Mouse (Mus musculus): Measurements from ENCODE around the gene Ndufaf2. TPM values are rescaled to one million over a fixed set of nuclear protein-coding genes. Genes with fewer than 3 reads are reported as not detected.

Gene Ndufaf2
- total RNA-seq, 1 experiment from 2014 or later, result 47.8 TPM

DNA sequence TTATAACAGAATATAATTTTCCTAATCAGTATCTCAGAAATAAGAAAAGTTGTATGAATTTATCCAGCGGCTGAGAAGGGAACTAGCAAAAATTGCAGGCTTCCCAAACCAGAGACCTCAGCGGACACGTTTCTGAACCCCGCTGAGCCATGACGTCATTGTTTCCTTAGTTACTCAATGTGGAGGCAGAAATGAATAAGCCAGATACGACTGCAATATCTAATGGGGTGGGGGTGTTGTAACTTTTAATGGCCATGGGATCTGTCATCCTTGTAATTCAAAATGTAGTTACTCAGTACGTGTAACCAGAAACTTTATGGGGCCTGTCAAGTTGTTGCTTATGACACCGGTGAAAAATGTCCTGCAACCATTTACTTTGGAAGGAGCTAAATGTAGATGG, 145.3 kb downstream of the Ndufaf2 start:
- ATAC-seq (replicated peaks in 1 of 2; ENCODE audit: insufficient read depth in 1 of 2, low FRiP score in 2 of 2, low TSS enrichment in 1 of 2, low read depth in 1 of 2, poor library complexity in 2 of 2, severe bottlenecking in 2 of 2), result no peak

DNA sequence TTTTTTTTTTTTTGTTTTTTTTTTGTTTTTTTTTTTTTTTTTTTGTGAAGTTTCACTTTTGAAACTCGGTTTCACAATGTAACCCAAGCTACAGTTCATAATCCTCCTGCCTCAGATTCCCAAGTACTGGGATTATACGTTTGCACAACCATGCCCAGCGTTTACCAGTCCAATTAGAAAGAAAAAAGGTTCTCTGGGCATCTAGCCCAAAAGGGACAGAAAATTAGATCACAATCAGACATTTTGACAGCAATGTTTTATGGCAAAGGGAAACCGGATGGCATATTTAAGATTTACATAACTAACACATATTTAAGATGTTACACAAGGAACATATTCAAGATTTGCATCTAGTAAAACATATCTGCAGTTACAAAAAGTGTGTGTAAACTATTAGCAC, 150.6 kb downstream of the Ndufaf2 start:
- ATAC-seq (replicated peaks in 1 of 2; ENCODE audit: insufficient read depth in 1 of 2, low FRiP score in 2 of 2, low TSS enrichment in 1 of 2, low read depth in 1 of 2, poor library complexity in 2 of 2, severe bottlenecking in 2 of 2), result no peak

DNA sequence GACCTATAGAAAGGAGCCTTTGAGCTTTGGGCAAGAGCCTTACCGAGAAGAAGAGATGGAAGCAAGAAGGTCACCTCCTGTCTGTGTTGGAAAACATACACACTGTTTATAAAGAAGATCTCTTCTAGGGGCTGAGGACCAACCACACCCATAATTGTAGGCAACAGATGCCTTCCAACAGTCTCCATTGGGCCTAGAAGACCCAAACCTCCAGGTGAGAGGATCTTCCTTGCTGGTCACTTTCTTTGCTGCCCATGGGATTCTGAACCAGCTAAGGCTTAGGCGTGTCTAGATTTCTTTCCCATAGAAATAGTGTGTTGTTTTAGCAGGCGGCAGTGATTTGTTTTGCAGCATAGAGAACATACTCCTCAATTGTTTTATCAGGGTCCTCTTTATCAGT, 162.1 kb downstream of the Ndufaf2 start:
- ATAC-seq (replicated peaks in 1 of 2; ENCODE audit: insufficient read depth in 1 of 2, low FRiP score in 2 of 2, low TSS enrichment in 1 of 2, low read depth in 1 of 2, poor library complexity in 2 of 2, severe bottlenecking in 2 of 2), result no peak

DNA sequence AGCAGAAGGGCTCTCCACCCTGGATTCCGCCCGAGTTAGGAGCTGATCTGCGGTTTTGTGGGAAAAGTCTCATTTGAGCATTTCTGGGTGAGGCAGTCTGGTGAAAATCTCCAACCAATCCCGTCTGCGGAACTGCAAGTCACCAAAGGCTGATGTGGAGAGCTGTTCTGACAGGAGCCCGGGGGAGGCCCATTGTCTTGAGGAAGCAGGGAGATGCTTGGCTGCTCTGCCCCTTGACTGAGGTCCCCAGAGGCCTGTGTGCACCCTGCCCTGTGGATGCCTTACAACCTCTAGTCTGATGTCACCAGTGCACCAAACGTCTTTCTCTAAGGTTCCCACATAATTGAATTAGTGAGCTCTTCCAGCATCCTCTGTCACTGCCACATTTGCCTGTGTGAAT, 163.2 kb downstream of the Ndufaf2 start:
- no peak for ATAC-seq (replicated peaks in 1 of 2; ENCODE audit: insufficient read depth in 1 of 2, low FRiP score in 2 of 2, low TSS enrichment in 1 of 2, low read depth in 1 of 2, poor library complexity in 2 of 2, severe bottlenecking in 2 of 2)

DNA sequence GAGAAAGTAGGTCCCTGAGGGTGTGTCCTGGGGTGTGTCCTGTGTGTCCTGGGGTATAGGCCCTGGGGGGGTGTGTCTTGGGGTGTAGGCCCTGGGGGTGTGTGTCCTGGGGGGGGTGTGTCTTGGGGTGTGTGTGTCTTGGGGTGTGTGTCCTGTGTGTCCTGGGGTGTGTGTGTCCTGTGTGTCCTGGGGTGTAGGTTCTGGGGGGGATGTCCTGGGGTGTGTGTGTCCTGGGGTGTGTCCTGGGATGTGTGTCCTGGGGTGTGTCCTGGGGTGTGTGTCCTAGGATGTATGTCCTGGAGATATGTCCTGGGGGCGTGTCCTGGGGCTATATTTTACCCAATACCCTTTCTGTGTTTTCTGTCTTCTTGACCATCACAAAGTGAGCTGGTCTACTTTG, 165.8 kb downstream of the Ndufaf2 start:
- ATAC-seq (replicated peaks in 1 of 2; ENCODE audit: insufficient read depth in 1 of 2, low FRiP score in 2 of 2, low TSS enrichment in 1 of 2, low read depth in 1 of 2, poor library complexity in 2 of 2, severe bottlenecking in 2 of 2), result no peak

DNA sequence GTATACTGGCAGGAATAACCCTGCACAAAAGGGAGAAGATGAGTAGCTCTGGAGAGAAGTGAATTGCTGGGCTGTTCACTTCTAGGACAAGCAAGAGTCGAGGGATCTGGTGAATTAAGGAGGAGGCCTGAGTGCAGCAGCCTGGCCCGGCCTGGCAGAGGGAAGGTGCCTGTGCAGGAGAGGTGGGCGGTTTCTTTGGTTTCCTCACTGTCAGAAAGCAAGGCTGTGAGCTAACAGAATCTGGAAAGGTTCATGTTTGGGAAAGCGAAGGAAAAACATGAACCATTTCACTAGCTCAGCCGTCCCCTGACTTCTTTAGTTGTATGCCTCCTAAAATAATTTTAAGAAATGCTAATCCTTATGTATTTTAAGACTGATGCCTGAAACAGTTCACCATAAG, 173.8 kb downstream of the Ndufaf2 start:
- no peak for ATAC-seq (replicated peaks in 1 of 2; ENCODE audit: insufficient read depth in 1 of 2, low FRiP score in 2 of 2, low TSS enrichment in 1 of 2, low read depth in 1 of 2, poor library complexity in 2 of 2, severe bottlenecking in 2 of 2)

DNA sequence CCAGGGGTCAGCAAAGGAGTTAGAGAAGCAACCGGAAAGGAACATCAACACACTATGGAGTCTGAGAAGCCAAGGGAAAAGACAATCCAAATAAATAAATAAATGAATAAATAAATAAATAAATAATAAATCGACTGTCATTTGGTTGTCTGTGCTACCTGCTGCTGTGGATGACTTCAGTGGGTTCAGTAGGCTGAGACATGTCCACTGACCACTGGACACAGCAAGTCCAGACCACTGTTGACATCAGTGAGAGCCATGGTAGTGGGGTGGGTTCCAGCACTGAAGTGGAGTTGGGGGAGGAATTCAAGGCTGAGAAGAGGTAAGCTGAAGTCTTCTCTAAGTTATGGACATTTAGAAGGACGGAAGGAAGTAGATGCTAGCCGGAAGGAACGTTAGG, 174.2 kb downstream of the Ndufaf2 start:
- ATAC-seq (replicated peaks in 1 of 2; ENCODE audit: insufficient read depth in 1 of 2, low FRiP score in 2 of 2, low TSS enrichment in 1 of 2, low read depth in 1 of 2, poor library complexity in 2 of 2, severe bottlenecking in 2 of 2), result no peak

DNA sequence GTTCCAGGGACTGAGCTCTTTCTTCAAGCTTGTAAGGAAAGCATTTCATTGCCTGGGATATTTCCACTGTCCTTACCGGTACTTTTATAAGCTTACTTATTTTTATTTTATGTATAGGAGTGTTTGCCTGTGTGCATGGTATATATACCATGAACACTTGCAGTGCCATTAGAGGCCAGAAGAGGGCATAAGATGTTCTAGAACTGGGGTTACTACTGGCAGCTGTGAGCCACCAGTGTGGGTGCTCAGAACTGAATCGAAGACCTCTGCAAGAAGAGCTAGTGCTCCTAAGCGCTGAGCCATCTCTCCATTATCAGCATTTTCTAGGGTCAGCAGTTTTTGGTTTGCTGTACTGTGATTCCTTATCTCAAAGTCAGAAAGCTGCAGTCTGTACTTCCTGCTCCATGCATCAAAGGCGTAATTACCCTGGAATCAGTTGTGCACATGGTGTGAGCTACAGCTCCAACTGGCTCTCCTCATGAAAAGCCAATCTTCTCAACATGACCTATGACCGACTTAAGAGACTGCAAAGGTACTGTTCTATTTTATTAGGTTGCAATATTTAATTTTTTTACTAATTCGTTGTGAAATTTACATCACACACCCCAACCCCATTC, 175.1 kb downstream of the Ndufaf2 start:
- no peak for ATAC-seq (replicated peaks in 1 of 2; ENCODE audit: insufficient read depth in 1 of 2, low FRiP score in 2 of 2, low TSS enrichment in 1 of 2, low read depth in 1 of 2, poor library complexity in 2 of 2, severe bottlenecking in 2 of 2)

DNA sequence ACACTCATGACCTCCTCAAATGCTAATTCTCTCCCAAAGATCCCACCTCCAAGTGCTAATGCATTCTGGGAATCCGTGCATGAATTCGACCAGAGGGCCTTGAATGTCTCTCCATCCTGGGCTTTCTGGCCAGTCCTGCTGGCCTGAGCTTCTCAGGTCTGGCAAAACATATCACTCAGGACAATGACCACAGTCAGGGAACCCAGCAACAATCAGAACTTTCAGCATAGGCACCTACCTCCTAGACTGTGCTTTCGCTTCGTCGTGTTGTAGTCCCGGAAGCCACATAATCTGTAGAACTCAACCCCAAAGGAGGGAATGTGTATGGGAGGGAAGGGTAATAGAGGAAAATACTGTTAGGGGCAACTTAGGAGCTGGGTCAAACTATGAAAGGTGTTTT, 179.0 kb downstream of the Ndufaf2 start:
- no peak for ATAC-seq (replicated peaks in 1 of 2; ENCODE audit: insufficient read depth in 1 of 2, low FRiP score in 2 of 2, low TSS enrichment in 1 of 2, low read depth in 1 of 2, poor library complexity in 2 of 2, severe bottlenecking in 2 of 2)

DNA sequence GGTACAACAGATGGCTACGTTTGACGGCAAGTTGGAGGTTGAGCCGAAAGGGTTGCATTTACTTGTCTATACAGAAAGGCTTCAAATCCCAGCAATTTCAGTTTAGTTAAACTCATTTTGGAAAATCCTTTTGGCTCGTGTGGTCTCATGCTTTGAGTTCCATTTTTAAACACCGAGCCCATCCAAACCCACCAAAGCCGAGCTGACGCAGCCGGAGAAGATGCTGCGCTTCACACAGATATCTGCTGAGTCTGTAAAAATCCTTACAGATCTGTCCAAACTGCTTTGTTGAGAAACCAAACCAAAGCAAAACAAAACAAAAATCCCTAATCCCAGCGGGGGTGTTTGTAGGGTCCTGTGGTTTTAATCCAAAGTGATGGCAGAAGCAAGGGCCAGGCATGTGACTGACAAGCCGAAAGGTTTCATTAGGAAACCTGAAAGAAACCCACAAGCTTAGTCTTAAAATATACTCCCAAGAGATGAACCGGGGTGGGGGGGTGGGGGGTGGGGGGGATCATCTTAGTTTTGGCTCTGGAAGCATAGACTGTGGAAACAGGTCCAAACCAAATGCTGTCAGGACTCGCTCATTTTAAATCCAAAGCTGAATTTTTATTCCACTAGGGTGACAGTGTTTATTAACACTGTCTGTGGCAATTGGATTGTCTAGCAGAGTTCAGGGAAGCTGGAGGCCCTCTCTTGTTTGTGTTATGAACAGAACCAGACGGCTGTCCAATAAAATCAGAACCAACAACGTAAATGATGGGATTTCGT, 181.4 kb downstream of the Ndufaf2 start:
- ATAC-seq (replicated peaks in 1 of 2; ENCODE audit: insufficient read depth in 1 of 2, low FRiP score in 2 of 2, low TSS enrichment in 1 of 2, low read depth in 1 of 2, poor library complexity in 2 of 2, severe bottlenecking in 2 of 2), result no peak

DNA sequence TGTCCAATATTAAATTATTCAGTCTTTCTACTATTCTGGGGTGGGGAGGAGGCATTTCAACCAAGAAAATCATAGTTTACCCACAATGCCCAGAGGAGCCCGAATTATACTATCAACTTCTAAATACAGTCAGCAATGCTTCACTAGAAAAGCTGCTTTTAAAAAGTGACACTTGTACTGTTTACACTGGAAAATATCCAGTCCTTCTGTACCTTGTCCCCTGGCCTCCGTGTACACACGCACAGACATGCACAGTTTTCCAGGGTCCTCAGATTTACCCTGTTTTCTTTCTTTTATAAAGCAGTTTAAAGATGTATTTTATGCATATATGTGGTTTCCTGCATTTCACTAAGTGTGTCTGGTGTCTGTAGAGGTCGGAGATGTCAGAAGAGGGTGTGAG, 186.0 kb downstream of the Ndufaf2 start:
- ATAC-seq (replicated peaks in 1 of 2; ENCODE audit: insufficient read depth in 1 of 2, low FRiP score in 2 of 2, low TSS enrichment in 1 of 2, low read depth in 1 of 2, poor library complexity in 2 of 2, severe bottlenecking in 2 of 2), result no peak

DNA sequence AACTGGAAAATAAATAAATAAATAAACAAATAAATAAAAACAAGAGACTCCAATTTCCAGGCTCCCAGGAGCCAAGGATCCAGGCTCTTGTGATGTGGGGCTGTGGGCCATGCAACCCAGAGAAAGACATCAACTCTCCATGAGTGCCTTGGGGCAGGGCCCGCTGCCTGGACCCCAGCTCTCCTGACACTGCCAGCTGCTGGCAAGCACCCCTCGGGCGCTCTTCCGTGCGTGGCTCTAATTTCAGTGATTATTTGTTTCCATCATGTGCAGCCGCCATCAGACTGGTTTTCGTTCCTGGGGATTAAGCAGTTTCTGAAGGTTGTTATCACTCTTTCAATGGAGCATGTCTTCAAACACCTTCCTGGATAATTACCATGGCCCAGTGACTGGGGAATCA, 186.6 kb downstream of the Ndufaf2 start:
- ATAC-seq (replicated peaks in 1 of 2; ENCODE audit: insufficient read depth in 1 of 2, low FRiP score in 2 of 2, low TSS enrichment in 1 of 2, low read depth in 1 of 2, poor library complexity in 2 of 2, severe bottlenecking in 2 of 2), result no peak

DNA sequence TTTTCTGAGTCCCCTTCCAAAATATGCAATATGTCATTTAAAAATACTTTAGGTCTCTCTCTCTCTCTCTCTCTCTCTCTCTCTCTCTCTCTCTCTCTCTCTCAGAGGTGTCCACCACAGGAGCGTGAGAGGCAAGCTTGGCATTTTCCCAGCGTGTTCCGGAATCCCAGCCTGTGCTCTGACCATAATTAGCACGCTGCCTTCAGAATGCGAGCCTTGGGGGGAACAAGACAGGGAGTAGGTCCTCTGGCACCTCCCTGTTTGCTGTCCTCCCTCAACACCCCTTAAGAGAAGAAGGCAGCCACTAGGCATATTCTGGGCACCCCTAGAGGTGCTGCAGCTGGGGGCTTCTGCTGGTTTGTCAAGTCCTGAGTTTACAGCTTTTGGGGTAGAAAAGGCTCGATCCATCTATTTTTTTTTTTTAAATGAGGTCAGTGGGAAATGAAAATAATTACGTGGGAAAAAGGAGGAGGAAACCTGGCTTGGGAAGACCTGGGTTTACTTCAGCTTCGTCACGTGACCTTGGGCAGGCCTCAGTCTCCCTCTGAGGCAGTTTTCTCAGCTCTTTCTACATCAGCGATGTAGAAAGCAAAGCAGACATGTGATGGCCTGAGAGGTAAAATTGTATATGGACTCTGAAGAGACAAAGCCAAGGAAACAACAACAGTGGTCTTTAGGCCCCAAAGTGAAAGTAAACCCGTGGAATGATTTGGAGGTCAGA, 187.8 kb downstream of the Ndufaf2 start:
- ATAC-seq (replicated peaks in 1 of 2; ENCODE audit: insufficient read depth in 1 of 2, low FRiP score in 2 of 2, low TSS enrichment in 1 of 2, low read depth in 1 of 2, poor library complexity in 2 of 2, severe bottlenecking in 2 of 2), result no peak

DNA sequence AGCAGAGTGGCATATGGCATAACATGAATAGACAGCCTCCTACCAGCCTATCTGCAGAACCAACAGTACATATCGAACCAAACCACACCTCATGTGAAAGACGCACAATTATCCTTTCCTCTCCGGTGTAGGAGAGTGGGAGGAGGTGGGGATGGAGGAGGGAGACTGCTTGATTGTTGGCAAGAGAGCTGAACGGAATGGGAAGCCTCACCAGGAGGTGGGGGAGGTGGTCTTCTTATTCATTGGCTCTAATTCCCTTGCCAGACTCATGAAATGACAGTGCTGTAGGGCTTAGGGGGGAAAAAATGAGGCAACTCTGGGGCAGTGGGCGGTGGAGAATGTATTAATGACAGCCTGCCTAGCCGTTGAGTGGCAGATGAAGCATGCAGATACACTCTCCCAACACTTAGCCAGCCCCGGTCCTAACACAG, 188.4 kb downstream of the Ndufaf2 start:
- ATAC-seq (replicated peaks in 1 of 2; ENCODE audit: insufficient read depth in 1 of 2, low FRiP score in 2 of 2, low TSS enrichment in 1 of 2, low read depth in 1 of 2, poor library complexity in 2 of 2, severe bottlenecking in 2 of 2), result no peak

DNA sequence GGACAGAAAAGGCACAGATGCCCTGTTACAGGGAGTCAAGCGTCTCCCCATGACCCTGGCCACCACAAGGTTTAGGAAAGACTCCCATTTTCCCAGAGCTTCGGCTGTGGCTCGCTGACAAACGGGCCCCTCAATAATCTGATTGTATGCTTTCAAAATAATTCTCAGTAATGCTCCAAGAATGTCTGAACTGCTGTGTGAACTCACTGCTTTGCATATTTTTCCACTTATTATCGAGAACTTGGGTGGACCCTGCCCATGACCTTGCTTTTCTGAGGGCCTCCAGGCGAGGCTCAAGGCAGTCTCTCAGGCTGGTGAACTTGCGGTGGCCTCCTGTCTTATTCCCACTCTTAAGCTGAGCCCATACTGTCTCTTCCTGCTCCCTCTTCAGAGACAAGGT, 193.8 kb downstream of the Ndufaf2 start:
- no peak for ATAC-seq (replicated peaks in 1 of 2; ENCODE audit: insufficient read depth in 1 of 2, low FRiP score in 2 of 2, low TSS enrichment in 1 of 2, low read depth in 1 of 2, poor library complexity in 2 of 2, severe bottlenecking in 2 of 2)

DNA sequence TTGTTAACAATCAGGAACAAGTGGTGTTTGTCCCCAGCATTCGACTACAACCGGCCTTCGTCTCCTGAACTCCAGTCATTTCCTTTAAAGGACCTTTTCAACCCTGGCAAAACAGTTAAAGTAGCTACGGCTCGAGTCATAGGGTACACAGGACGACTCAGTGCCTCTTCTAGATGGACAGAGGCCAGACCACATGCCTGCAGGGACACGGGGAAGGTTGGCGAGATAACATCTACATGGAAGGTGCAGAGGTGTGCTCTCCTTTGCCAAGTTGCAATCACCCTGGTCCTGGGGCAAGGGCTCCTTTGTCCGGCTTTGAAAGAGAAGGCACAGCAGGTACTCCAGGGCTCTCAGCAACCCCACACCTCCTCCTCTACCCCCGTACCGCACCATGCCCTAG, 195.0 kb downstream of the Ndufaf2 start:
- no peak for ATAC-seq (replicated peaks in 1 of 2; ENCODE audit: insufficient read depth in 1 of 2, low FRiP score in 2 of 2, low TSS enrichment in 1 of 2, low read depth in 1 of 2, poor library complexity in 2 of 2, severe bottlenecking in 2 of 2)

DNA sequence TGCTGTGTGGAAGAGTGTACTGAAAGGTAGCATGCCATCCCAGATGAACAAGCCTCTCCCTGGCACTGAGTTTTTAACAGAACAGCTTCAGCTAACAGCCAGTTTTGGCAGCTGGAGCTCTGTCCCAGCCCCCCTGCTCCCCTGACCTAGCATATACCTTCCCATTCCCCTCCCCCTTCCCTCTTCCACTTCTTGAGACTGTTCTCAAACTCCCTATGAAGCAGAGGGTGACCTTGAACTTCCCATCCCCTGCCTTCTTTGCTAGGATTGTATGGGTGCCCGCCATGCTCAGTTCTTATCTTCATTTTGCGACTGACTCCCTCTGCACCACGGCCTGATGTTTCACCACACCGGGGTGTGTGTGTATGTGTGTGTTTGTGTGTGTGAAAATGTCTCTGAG, 195.7 kb downstream of the Ndufaf2 start:
- ATAC-seq (replicated peaks in 1 of 2; ENCODE audit: insufficient read depth in 1 of 2, low FRiP score in 2 of 2, low TSS enrichment in 1 of 2, low read depth in 1 of 2, poor library complexity in 2 of 2, severe bottlenecking in 2 of 2), result no peak

DNA sequence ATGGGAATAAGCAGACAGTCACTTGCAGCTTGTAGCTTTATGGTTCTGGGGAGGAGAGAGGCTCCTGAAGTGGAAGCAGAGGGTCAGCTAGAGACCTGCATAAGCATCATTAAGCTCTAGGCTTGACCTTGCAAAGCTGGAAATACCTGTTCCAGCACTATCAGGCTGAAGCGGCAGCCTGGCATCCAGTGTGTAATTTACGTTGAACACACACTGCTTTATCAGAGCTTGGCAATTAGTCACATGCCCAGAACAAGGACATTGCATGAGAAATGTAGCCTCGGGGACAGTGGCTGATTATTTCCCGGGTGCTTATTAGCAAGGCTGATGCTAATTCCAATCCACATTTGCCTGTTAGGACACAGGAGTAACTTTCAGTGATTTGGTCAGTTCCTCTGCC, 196.5 kb downstream of the Ndufaf2 start:
- no peak for ATAC-seq (replicated peaks in 1 of 2; ENCODE audit: insufficient read depth in 1 of 2, low FRiP score in 2 of 2, low TSS enrichment in 1 of 2, low read depth in 1 of 2, poor library complexity in 2 of 2, severe bottlenecking in 2 of 2)

All from hematopoietic stem cell, adult 5-6 weeks (primary cell).